In genomic region chr11:35870961-35871360, GRCm38 (mm10) we compare ENCODE assay signal across 22 mouse cellular contexts. TPM values are rescaled to one million over a fixed set of nuclear protein-coding genes. Genes with fewer than 3 reads are reported as not detected.
A peak's percentile ranks its signal among the peaks of the same experiment; 100 is the strongest.
DNase-seq lines count a peak whose midpoint lies in the region; ATAC-seq and TF ChIP-seq lines count a peak whose summit lies in the region.
"Had no signal": no experiment of that assay in that cellular context is flagged by ENCODE, and none has a peak within 500 bp of the region (broad histone marks: within the 10 kb centered on the region; RNA-seq: fewer than 3 reads in every experiment).

No protein-coding gene starts in this region.

- TF ChIP-seq CTCF in hindbrain, postnatal 0 days (IDR thresholded peaks at IDR 0.05; ENCODE audit: low read depth) = no peak

- 86% methylated on average over 9 of the region's 9 CpGs for WGBS in forebrain, embryonic 10.5 days
- WGBS in forebrain, embryonic 12.5 days = 89% methylated on average over 9 of the region's 9 CpGs
- WGBS in embryonic facial prominence, embryonic 11.5 days = 57% methylated on average over 9 of the region's 9 CpGs
- WGBS in limb, embryonic 10.5 days = 75% methylated on average over 9 of the region's 9 CpGs
- 95% methylated on average over 9 of the region's 9 CpGs for WGBS in hindbrain, postnatal 0 days

- H3K4me1 ChIP-seq in forebrain, embryonic 10.5 days = peaks cover 49% of the 10 kb centered on the region
- H3K4me1 ChIP-seq in forebrain, embryonic 12.5 days = peaks cover 42% of the 10 kb centered on the region
- H3K4me1 ChIP-seq in embryonic facial prominence, embryonic 11.5 days (ENCODE audit: control insufficient read depth, insufficient read depth, low read length) = peaks cover 3% of the 10 kb centered on the region; the same call in 1 of the 2 replicates
- peaks cover 21% of the 10 kb centered on the region for H3K4me1 ChIP-seq in limb, embryonic 10.5 days
- peaks cover 11% of the 10 kb centered on the region; the same call in 1 of the 2 replicates for H3K4me1 ChIP-seq in hindbrain, postnatal 0 days (ENCODE audit: insufficient read depth, low read length)

- peaks cover 52% of the 10 kb centered on the region for H3K36me3 ChIP-seq in forebrain, embryonic 10.5 days (replicated peaks)
- H3K36me3 ChIP-seq in forebrain, embryonic 12.5 days (replicated peaks) = peaks cover 19% of the 10 kb centered on the region; the same call in 1 of the 2 replicates
- H3K36me3 ChIP-seq in embryonic facial prominence, embryonic 11.5 days (replicated peaks; ENCODE audit: control insufficient read depth, insufficient read depth, low read depth, low read length) = no peaks in the 10 kb centered on the region
- no peaks in the 10 kb centered on the region for H3K36me3 ChIP-seq in limb, embryonic 10.5 days
- H3K36me3 ChIP-seq in hindbrain, postnatal 0 days (ENCODE audit: insufficient read depth, low read length) = peaks cover 12% of the 10 kb centered on the region
- H3K36me3 ChIP-seq: G1E had no signal

- H3K4me2 ChIP-seq in forebrain, embryonic 12.5 days = no peak overlapping the region
- no peak overlapping the region for H3K4me2 ChIP-seq in embryonic facial prominence, embryonic 11.5 days (ENCODE audit: low read depth, low read length)
- H3K4me2 ChIP-seq in hindbrain, postnatal 0 days (ENCODE audit: low read depth, low read length) = no peak overlapping the region
- H3K4me2 ChIP-seq: embryonic facial prominence, embryonic 12.5 days had no signal

- DNase-seq in forebrain, embryonic 10.5 days (ENCODE audit: extremely low spot score, low spot score) = no peak
- peak; percentile 39 for DNase-seq in NIH3T3 (ENCODE audit: low read depth)
- DNase-seq in embryonic facial prominence, embryonic 11.5 days (ENCODE audit: low spot score) = peak; percentile 41
- no peak for DNase-seq in limb, embryonic 10.5 days (ENCODE audit: low spot score)
- DNase-seq in urinary bladder, postnatal 10 days (ENCODE audit: low spot score) = no peak
- DNase-seq in hindbrain, postnatal 0 days (ENCODE audit: low spot score) = no peak
- DNase-seq in heart, adult 9 months (ENCODE audit: low spot score in 2 of 2) = no peak
- DNase-seq: adrenal gland, adult 8-10 months; adrenal gland, postnatal 14 days; adrenal gland, postnatal 36 days; cerebellum, adult 11-12 months; cerebellum, adult 2 months; cerebellum, adult 9-10 months; cerebellum, postnatal 10 days; cerebellum, postnatal 25 days had no signal

- H3K27me3 ChIP-seq in forebrain, embryonic 10.5 days (ENCODE audit: poor library complexity, severe bottlenecking) = peaks cover 13% of the 10 kb centered on the region; the same call in 1 of the 2 replicates
- 0 out of 2 replicates have a peak, but pooled peaks cover 5% of the 10 kb centered on the region for H3K27me3 ChIP-seq in forebrain, embryonic 12.5 days
- no peaks in the 10 kb centered on the region for H3K27me3 ChIP-seq in embryonic facial prominence, embryonic 11.5 days (ENCODE audit: control insufficient read depth, insufficient read depth, low read length)
- peaks cover 8% of the 10 kb centered on the region; the same call in 1 of the 2 replicates for H3K27me3 ChIP-seq in limb, embryonic 10.5 days (ENCODE audit: low read depth, poor library complexity, severe bottlenecking)
- no peaks in the 10 kb centered on the region for H3K27me3 ChIP-seq in hindbrain, postnatal 0 days (ENCODE audit: insufficient read depth, low read length)
- H3K27me3 ChIP-seq: Patski had no signal

- H3K4me3 ChIP-seq in forebrain, embryonic 10.5 days = no peak overlapping the region
- no peak overlapping the region for H3K4me3 ChIP-seq in forebrain, embryonic 12.5 days (replicated peaks)
- H3K4me3 ChIP-seq in embryonic facial prominence, embryonic 11.5 days (ENCODE audit: low read depth, low read length) = no peak overlapping the region
- no peak overlapping the region for H3K4me3 ChIP-seq in limb, embryonic 10.5 days
- no peak overlapping the region for H3K4me3 ChIP-seq in hindbrain, postnatal 0 days (ENCODE audit: low read length)
- H3K4me3 ChIP-seq: embryonic facial prominence, embryonic 12.5 days had no signal

- no peaks in the 10 kb centered on the region for H3K9me3 ChIP-seq in forebrain, embryonic 10.5 days
- no peaks in the 10 kb centered on the region for H3K9me3 ChIP-seq in forebrain, embryonic 12.5 days
- no peaks in the 10 kb centered on the region for H3K9me3 ChIP-seq in embryonic facial prominence, embryonic 11.5 days (replicated peaks; ENCODE audit: control insufficient read depth, low read length)
- no peaks in the 10 kb centered on the region for H3K9me3 ChIP-seq in limb, embryonic 10.5 days (replicated peaks)
- H3K9me3 ChIP-seq in hindbrain, postnatal 0 days (ENCODE audit: low read length) = no peaks in the 10 kb centered on the region
- H3K9me3 ChIP-seq: embryonic facial prominence, embryonic 12.5 days had no signal

- no peak overlapping the region for H3K9ac ChIP-seq in forebrain, embryonic 12.5 days
- H3K9ac ChIP-seq in embryonic facial prominence, embryonic 11.5 days (replicated peaks; ENCODE audit: low read length) = no peak overlapping the region
- no peak overlapping the region for H3K9ac ChIP-seq in hindbrain, postnatal 0 days (replicated peaks; ENCODE audit: low read length)
- H3K9ac ChIP-seq: embryonic facial prominence, embryonic 12.5 days had no signal

- no peak for ATAC-seq in forebrain, embryonic 12.5 days (ENCODE audit: low FRiP score)
- no peak for ATAC-seq in embryonic facial prominence, embryonic 11.5 days (replicated peaks; ENCODE audit: insufficient number of reproducible peaks, low FRiP score, low TSS enrichment, low read depth)
- ATAC-seq in hindbrain, postnatal 0 days = no peak
- ATAC-seq: activated CD4-positive, CD25-positive, alpha-beta regulatory T cell, adult 4 months; forebrain, embryonic 14.5 days; forebrain, embryonic 16.5 days; Patski had no signal

- H3K27ac ChIP-seq in forebrain, embryonic 10.5 days = peak overlapping the region; percentile 60; the same call in 1 of the 2 replicates
- no peak overlapping the region for H3K27ac ChIP-seq in forebrain, embryonic 12.5 days
- no peak overlapping the region for H3K27ac ChIP-seq in embryonic facial prominence, embryonic 11.5 days (replicated peaks; ENCODE audit: low read depth, low read length)
- peak overlapping the region; percentile 70 for H3K27ac ChIP-seq in limb, embryonic 10.5 days
- H3K27ac ChIP-seq in hindbrain, postnatal 0 days = no peak overlapping the region
- H3K27ac ChIP-seq: embryonic facial prominence, embryonic 12.5 days had no signal

RNA-seq across cellular contexts. Expression of gene Rars, which starts 36.7 kb away (rescaled TPM):
- 118 and 123 TPM in 2 replicates for polyA plus RNA-seq in forebrain, embryonic 10.5 days (2016; fragmentation: Nextera tagmentation; extraction: Ambion mirVana)
- 83.7 and 85.6 TPM in 2 replicates for polyA plus RNA-seq in forebrain, embryonic 12.5 days (2016; fragmentation: Nextera tagmentation; extraction: Ambion mirVana)
- 122 and 132 TPM in 2 replicates for polyA plus RNA-seq in embryonic facial prominence, embryonic 11.5 days (2014; fragmentation: Nextera tagmentation; extraction: Ambion mirVana)
- polyA plus RNA-seq in limb, embryonic 10.5 days (2016; fragmentation: Nextera tagmentation; extraction: Ambion mirVana) = 109 and 113 TPM in 2 replicates
- 27.4 and 30.0 TPM in 2 replicates for total RNA-seq in hindbrain, postnatal 0 days (2014; rRNA removed)
- polyA plus RNA-seq in hindbrain, postnatal 0 days (2015; fragmentation: Nextera tagmentation; extraction: Ambion mirVana) = 56.6 and 58.7 TPM in 2 replicates

Comparison
In these comparisons a context has a peak if more than half of its experiments do, and no peak if none do; other contexts are left out.
1. H3K27ac ChIP-seq: peak in forebrain, embryonic 10.5 days (single experiment) and limb, embryonic 10.5 days (single experiment); none in forebrain, embryonic 12.5 days (single experiment), embryonic facial prominence, embryonic 11.5 days (single experiment) and hindbrain, postnatal 0 days (single experiment).
2. DNase-seq: peak in NIH3T3 (single experiment) and embryonic facial prominence, embryonic 11.5 days (single experiment); none in forebrain, embryonic 10.5 days (single experiment), limb, embryonic 10.5 days (single experiment), urinary bladder, postnatal 10 days (single experiment), hindbrain, postnatal 0 days (single experiment) and heart, adult 9 months (0 of 2).